Mouse (Mus musculus) heart, adult 2 months (tissue): ENCODE data around the gene Hic1.

Source experiments
- EP300 ChIP-seq: fragments of 200-500 bp; IDR thresholded peaks from 2 replicates; pipeline ENCODE4 v1.6.1; 2011; ENCODE audit warnings: low read depth, low read length, control low read depth; ENCODE audit not compliant: insufficient read depth
- POLR2A ChIP-seq: fragments of 200-500 bp; IDR thresholded peaks from 2 replicates; pipeline ENCODE4 v1.6.1; 2011; ENCODE audit warnings: mild to moderate bottlenecking, low read depth, low read length, control low read depth; ENCODE audit not compliant: insufficient read depth

- TF ChIP-seq POLR2A (peak; percentile 36; the same call in 1 of the 2 replicates), EP300 (peak; percentile 51; the same call in 1 of the 2 replicates)
These were observed 5.9 kb downstream of the Hic1 start for GRCm38 (mm10) chr11:75163379-75163778.
